Mouse (Mus musculus) common myeloid progenitor, adult 5-6 weeks (primary cell): ENCODE results near the gene Fmo1. TPM values are rescaled to one million over a fixed set of nuclear protein-coding genes. Genes with fewer than 3 reads are reported as not detected.
A peak's percentile ranks its signal among the peaks of the same experiment; 100 is the strongest.

ENCODE experiments used
- ATAC-seq: replicated peaks from 2 replicates; pipeline ENCODE4 v1.8.0; 2016; ENCODE audit warnings: low read depth, mild to moderate bottlenecking, moderate TSS enrichment, inconsistent platforms; ENCODE audit not compliant: poor library complexity, severe bottlenecking
- total RNA-seq: library from RNA; stranded (forward); fragments of 200-1000, 187-1606 nt; gene quantifications from 2 replicates; pipeline ENCODE4 v1.2.3, GENCODE M21; 2017

Fmo1 gene
- total RNA-seq, result 0.23 TPM in 1 of 2 replicates, not detected in the other

DNA sequence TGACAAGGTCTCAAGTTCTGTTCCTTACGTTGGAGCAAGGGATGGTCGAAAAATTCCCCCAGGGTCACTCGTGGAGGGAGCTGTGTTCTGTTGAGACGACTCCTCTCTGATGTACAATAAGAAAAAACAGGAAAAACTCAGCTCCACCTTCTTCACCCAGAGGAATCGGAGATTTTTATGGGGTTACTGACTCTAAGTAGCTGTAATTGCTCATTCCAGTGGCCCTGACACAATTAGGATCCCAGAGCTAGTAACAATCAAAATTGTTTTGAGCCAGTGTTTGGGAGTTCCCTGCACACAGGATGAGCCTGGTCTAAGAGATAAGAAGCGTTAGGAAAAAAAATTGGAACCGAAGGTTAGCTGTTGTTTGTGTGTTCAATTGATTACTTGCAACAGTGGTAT is at the start of gene Fmo1:
Gene Fmo1, minus strand, starts transcription at position 331 of the 402 bp plus-strand sequence.
- no peak for ATAC-seq

DNA sequence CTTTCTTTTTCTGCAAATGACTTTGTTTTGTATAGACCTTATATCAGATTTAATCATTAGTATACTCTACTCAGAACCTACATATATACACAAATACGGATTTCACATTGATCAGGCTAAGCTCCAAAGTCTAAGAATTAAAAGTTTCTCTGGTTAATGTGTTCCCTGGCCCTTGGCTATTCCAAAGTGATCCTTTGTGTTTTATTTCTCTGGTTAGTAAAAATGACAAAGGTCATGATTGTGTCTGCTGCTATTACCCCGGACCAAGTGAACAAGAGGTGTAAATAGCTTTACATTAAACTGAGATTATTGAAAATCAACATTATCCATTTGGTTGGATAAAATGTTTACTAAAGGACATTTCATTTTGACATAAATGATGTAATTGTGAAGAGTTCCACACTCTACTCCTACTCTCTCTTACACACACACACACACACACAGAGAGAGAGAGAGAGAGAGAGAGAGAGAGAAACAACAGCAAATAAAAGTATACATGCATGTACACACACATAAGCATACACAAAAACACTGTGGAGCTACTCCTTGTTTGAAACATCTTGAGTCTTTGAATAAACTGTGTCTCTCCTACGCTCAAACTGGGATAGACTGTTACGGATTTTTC is 48.6 kb upstream of the Fmo1 start:
- no peak for ATAC-seq

DNA sequence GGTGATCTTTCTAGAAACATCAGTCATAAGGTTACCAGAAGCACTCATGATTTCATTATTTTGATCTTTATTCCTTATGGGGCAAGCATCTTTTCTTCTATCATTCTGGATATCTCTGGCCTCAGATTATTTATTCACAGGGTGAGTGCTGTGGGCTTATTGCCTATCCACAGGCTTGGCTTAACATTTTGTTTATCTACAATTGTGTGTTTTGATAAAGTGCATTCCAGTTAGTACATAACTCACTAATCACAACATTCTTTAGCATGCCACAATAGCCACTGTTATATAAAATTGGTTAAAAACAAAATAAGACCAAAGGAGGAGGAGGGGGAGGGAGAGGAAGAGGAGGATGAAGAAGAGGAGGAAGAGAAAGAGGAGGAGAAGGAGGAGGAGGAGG is 45.7 kb upstream of the Fmo1 start:
- ATAC-seq, result no peak

DNA sequence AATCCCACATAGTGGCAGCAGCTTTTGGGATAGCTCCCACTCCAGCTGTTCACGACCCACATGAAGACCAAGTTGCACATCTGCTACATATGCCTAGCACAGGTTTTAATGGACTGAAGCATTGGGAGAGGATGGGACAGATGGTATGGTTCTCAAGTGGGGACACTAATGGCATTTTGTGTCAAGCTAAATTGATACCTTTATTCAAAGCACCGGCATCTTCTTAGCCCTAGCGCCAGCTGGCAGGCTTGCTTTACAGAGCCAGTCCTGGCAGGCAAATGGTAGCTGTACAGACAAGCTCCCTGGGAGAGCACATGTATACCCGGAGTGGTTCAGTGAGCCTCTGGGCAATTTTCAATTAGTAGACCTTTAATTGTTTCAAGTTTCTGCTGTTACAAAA is 35.5 kb upstream of the Fmo1 start:
- ATAC-seq, result no peak

DNA sequence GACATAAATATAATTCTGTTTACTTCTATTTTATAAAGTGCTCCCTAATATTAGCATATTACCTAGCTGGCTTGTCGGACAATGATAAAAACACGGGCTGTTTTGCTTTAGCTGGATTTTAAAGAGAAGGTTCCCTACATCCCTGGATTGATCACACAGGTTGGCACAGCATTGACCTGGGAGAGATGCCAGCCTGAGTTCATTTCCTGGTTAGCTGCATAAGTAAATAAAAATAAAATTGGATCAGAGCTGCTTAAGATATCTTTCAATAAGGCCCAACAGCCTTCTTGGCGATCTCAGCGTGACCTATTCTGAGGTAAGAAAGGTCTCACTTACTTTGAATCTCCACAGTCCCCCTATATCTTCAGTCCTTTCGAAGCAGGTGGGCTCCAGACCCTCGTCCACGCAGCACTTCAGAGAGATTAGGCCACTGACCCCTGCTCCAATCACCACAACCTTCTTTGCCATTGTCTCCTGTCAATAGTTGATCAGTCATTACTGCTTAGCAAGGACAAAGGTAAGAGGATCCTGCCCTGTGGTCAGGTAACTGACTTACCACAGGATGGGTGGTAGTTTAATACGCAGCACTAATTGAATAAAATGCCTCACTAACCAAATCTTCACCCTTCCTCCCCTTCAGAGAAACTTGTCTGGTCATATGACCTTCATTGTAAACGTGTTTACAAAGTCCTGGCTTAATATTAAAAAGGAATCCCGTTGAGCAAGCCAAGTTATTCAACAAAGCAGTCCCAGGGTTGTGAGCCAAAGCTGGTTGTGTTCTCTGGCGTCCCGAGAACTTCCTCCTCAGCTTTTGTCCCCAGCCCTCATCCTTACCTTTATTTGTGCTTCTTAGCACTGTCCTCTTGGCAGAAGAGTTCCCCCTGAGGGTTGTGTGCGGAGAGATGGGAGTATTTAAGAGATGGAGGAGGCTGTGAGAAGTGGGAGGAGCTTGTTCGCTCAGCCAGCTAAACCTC is 31.7 kb upstream of the Fmo1 start, which contains the start of gene Fmo2:
Gene Fmo2, minus strand, starts transcription at position 889 of the 974 bp plus-strand sequence.
- no peak for ATAC-seq

DNA sequence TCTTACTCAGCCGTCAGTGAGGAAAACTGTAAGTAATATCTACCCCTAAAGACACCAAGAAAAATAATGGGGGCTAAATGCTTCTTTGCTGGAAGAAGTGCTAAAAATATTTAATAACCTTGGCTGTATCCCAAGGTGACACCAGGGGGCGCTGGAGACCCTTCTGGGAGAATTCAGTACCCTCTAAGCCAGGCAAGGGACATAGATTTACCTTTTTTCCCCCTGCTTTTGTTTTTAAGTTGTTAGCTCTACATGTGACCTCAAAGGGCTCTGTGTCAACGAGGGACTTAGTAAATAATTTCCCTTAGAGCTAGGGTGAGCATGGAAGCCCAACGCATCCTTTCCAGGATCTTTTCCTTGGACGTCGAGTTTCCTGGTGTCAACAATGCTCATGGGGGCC is 29.5 kb upstream of the Fmo1 start:
- ATAC-seq, result peak; percentile 78

DNA sequence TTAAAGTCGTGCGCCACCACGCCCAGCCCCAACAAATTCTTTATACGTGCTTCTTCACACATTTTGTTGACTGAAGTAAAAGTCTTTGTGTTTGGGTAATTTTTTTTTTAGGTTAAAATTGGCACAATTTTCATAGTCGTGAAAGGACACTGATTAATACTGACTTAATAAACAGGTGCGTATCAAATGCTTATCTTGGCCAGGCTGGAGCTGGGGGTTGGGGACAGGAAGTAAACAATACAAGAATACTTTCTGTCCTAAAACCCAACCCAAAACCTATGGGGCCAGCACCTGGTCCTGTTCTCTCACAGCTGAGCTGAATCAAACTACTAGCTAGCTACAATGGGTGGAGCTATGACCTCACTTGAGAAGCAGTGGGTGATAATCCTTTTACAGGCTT is 26.6 kb upstream of the Fmo1 start:
- no peak for ATAC-seq

DNA sequence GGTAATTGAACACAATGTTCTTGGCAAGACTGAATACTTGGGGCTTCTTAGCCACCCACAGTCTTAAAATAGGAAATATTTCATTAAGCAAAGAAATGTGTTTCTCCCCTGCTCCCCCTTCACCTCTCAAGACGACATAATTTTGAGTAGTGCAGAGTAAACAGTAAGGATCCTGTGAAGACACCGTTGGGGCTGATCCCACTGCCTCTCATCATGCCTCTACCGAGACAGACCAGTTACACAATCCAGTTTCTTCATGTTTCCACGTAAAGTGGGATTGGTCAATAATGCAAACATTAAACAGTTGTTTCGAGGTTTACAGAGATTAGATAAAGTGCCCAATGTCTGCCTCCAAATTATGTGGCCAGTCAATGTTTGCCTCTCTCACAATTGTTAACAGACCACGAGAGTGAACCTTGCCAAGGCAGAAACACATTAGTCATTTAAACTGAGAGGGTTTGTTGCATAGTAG is 25.6 kb upstream of the Fmo1 start:
- no peak for ATAC-seq

DNA sequence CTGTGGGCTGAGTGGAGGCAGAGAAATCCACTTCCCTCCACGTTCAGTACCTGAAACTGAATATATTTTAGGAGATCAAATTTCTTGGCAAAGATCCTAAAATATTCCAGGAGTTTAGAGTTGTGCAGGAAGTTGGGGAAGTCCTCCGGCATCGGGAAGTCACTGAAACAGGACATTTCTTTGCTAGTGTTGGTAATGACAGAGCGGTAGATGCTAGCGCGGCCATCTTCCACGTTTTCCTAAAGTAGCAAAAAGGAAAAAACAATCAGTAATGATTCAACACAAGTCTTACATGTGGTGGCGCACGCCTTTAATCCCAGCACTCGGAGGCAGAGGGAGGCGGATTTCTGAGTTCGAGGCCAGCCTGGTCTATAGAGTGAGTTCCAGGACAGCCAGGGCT is 22.2 kb upstream of the Fmo1 start:
- ATAC-seq, result no peak

DNA sequence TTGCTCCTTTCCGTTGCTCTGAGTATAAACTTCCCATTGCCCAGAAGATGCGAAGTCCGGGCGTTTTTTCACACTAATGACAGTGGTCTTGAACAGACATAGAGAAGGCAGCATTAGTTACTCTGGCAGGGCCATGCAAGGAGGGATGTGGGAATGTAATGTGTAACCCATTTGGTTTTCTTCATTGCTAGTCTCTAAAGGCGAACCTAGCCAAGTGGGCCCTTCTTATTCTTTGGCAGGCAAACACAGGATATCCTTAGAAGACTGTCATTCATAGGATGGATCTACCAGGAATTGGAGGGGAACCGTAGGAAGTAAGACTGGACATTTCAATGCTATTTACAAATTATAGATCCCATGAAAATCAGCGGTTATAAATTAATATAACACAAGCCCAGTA is 21.2 kb upstream of the Fmo1 start:
- no peak for ATAC-seq

DNA sequence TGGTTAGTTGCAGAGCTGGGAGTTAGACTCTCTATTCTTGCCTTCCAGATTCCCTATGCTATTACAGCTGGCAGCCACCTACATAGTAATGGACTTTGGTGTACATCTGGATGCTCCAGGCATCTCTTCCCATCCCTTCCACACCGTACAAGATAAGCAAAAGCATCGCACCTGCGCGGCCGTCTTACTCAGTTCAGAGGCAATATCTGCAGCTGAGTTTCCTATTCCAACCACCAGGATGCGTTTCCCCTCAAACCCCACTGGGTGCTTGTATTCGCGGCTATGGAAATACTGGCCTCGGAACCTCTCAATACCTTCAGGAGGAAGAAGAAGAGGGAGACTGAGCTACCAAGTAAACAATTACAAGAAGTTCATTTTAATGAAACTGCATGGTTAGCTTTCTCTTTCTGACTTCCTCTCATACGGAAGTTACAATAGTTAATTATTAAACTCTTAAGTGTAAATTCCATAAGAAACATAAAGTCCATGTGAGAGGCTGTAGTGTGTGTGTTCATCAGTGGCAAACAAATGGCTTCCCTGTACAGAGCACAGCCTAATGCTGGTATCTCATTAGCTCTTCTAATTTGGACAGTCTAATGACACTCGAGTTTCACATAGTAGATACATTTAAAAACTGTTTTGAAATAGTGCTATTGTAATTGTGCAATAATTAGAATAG is 19.9 kb upstream of the Fmo1 start:
- ATAC-seq, result no peak

DNA sequence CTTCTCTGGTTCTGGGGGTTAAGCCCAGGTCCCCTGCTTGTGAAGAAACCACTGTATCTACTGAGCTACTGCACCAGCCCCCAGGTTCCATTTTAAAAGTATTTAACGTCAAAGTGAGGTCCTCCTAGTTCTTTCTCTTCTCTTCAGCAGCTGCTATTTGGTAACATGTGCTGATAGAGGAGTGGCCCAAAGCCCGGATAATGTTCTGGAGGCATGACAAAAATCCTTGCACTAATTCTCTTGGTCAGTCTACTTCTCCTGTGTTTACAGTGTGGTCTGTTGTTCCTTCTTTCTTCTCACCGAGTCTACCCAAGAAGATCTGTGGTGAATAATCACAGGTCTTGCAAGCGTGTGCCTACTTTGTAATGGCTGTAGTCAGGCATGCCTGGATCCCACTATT is 16.3 kb upstream of the Fmo1 start:
- no peak for ATAC-seq

DNA sequence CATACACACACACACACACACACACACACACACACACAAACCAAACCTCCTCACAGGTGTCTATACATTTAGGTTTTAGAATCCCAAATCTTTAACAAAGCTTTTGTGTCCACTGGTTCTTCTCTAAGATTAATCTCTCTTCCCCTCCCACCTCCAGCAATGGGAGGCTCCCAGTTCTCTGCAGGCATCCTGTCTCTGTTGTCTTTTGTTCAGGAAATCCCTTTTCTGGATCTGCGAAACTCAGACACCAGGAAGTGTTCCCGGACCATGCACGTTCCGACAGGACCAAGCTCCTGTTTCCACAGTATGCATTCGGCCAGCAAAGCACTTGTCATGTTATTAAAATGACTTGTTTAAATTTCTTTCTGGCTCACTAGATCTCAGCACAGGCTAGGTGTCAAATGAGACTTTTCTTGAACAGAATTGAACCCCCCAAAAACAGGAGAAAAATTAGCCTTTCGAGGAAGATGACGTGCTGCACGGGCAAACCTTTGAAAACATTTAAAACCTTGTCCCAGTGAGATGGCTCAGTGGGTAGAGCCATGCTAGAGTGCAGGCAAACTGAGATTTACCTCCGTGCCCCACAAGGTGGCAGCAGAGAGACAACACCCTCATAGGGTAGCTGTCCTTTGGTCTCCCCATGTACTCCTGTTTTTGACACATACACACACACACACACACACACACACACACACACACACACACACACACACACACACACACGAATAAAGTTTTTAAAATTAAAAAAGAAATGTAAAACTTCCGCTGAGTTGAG is 13.4 kb upstream of the Fmo1 start:
- peak; percentile 89 for ATAC-seq

DNA sequence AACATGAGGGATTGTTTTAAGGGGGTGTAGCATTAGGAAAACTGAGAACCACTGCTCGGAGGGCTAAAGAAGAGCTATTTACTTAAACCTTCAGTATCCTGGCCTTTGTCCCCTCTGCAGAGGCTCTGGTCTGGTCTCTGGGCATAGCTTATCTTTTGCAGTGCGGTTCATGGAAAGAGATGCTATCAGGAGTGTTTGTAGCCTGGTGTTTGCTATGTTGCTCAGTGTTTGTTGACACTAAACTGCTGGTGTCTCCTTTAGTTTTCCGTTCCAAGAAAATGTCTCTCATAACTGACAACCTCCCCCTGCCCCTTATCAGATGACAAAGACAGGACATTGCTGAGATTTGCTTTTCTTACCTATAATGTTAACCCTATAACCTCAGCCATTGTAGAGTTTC is 8.7 kb upstream of the Fmo1 start:
- no peak for ATAC-seq

DNA sequence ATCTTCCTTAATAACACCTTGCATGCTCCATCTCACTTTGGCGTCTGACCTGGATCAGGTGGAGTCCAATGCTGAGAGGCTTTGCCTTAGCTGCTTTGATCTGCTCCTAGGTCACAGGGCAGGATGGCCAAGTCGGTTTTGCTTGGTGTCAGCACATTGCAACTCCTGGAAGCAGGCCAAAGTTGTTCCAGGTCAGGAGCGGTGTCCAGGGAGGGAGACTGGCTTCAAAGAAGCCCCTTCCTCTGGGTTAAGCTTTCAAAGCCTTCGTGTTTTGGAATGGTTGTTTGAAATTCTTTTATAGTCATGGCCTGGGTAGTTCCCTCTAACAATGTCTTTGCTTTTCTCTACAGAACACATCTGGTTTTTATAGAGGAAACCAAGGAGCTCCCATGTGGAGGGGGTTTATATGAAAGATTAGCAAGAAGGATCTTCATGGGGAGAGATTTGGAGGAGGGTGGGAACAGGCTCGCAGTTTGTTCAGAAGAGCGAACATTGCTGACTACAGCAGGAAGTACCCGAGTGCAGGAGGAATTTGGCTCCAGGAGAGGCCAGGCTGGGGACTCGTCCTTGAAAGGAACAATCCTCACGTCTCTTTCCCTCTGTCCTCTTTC is 5.4 kb upstream of the Fmo1 start:
- ATAC-seq, result no peak

DNA sequence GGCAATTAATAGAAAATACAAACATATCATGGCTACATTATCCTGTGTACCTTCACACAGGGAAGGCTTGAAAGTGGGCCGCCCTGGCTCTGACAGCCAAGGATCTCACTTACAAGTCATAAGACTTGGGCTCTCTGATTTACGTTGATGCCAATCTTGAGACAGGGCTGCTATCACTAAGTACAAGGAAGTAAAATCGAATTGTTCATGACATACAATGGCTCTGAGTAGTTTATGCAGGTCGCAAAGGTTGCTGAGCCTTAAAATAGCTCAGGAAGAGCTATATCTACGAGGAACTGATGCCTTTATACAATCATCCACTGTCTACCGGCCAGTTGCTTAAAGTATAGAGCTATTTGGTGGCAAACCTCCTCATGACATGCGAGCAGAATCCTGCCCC is 4.6 kb upstream of the Fmo1 start:
- no peak for ATAC-seq

DNA sequence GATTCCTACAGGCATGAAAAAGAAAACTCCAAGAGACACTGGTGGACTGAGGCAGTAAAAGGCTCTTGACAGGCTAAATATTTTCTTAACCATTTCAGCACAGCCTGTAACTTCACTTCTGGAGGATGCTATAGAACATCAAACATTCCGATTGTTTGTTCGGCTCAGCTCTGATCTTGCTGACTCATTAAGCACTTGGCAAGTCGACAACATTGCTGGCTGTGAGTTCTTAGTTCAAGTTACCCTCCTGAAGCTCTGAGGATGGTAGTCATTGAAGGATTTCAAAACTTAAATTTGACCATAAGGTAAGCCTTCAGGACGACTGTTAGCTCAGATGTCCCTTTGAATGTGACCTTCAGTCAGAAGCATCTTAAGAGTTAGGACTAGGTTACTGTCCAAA is 986 bp upstream of the Fmo1 start:
- ATAC-seq, result no peak

DNA sequence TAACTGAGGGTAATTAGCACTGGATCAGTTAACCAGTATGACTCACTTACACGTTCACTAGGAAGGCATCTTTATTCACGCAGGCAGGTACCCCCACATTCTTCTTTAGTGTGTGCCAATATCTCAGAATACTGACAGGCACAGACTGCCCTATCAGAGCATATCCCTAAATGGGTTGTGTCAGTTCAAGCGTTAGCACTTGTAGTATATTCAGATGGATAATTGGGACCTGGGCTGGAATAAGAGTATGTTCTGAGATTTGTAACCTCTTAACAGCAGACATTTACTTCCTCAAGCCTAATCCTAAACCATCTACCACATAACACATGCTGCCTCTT is 948 bp downstream of the Fmo1 start:
- no peak for ATAC-seq

DNA sequence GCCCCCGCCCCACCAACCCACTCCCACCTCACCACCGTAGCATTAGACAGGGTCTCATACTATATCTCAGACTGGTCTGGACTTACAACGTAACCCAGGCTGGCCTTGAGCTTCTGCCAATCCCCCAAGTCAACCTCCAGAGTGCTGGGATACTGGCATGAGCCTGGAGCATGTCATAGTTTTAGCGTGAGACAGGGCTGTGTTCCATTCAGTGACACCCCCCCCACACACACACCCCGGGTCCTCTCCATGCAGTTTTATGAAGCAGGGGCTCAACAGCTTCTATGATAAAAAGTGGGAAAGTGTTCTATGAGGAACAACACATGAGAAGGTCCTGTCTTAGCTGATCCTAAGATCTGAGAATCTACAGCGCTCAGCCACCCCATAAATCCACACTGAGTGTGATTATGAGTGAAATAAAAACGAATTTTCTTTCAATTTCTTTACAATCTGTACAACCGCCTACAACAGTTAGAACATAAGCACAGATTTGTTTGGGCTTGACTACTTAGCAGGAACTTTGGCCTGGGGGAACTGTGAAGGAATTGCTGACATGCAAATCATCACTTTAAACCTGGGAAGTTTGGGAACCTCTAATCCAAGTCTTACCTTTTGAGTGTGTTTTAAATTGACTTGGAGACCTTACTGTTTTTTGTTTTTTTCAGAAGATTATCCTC is 1.5 kb downstream of the Fmo1 start:
- ATAC-seq, result no peak
